Mouse (Mus musculus) c-Kit-positive CD71-positive TER-119-negative erythroid progenitor cells, embryonic 14.5 days (primary cell): ENCODE results near the gene Lin9.
"Not testable (repeated sequence)": the region's sequence is repeated elsewhere in the genome, so short reads cannot be mapped to it uniquely, and the experiment has no call there.

Experiments
- DNase-seq: peaks from one replicate; pipeline ENCODE4 v3.0.0-alpha.2; 2013; ENCODE audit warnings: low read depth

The Lin9 gene

GRCm38 (mm10) chr1:180641137-180641517 lies at the start of gene Lin9:
TSS of gene Lin9 (plus strand) at chr1:180641150.
- peak; percentile 89 for DNase-seq

- DNase-seq = no peak
Observed at GRCm38 (mm10) chr1:180600578-180600977, 40.4 kb upstream of the Lin9 start.

- DNase-seq = no peak
Observed at GRCm38 (mm10) chr1:180601806-180602205, 39.1 kb upstream of the Lin9 start.

- DNase-seq = no peak
Observed at GRCm38 (mm10) chr1:180604579-180604978, 36.4 kb upstream of the Lin9 start.

GRCm38 (mm10) chr1:180606106-180606505 lies 34.8 kb upstream of the Lin9 start:
- no peak for DNase-seq

GRCm38 (mm10) chr1:180606796-180607577 lies 34.0 kb upstream of the Lin9 start:
- DNase-seq = no peak

- no peak for DNase-seq
Observed at GRCm38 (mm10) chr1:180607578-180607879, 33.4 kb upstream of the Lin9 start.

GRCm38 (mm10) chr1:180611842-180612241 lies 29.1 kb upstream of the Lin9 start:
- not testable (repeated sequence) for DNase-seq

GRCm38 (mm10) chr1:180616762-180617161 lies 24.2 kb upstream of the Lin9 start:
- no peak for DNase-seq

- no peak for DNase-seq
Observed at GRCm38 (mm10) chr1:180622389-180622788, 18.6 kb upstream of the Lin9 start.

GRCm38 (mm10) chr1:180623911-180624310 lies 17.0 kb upstream of the Lin9 start:
- peak; percentile 23 for DNase-seq

- DNase-seq = no peak
Observed at GRCm38 (mm10) chr1:180626141-180626540, 14.8 kb upstream of the Lin9 start.

- not testable (repeated sequence) for DNase-seq
Observed at GRCm38 (mm10) chr1:180637796-180638195, 3.2 kb upstream of the Lin9 start.

GRCm38 (mm10) chr1:180639416-180640401 lies 1.2 kb upstream of the Lin9 start:
- DNase-seq = no peak

GRCm38 (mm10) chr1:180640605-180641125 lies 285 bp upstream of the Lin9 start:
- peak; percentile 15 for DNase-seq

- DNase-seq = no peak
Observed at GRCm38 (mm10) chr1:180641518-180642227, 723 bp downstream of the Lin9 start.

GRCm38 (mm10) chr1:180642228-180642564 lies 1.2 kb downstream of the Lin9 start:
- DNase-seq = no peak

- no peak for DNase-seq
Observed at GRCm38 (mm10) chr1:180691284-180691683, 50.3 kb downstream of the Lin9 start.

GRCm38 (mm10) chr1:180696626-180697352 lies 55.8 kb downstream of the Lin9 start, which contains the start of gene Mixl1:
TSS of gene Mixl1 (minus strand) at chr1:180697034.
- no peak for DNase-seq

GRCm38 (mm10) chr1:180698063-180698462 lies 57.1 kb downstream of the Lin9 start:
- no peak for DNase-seq

GRCm38 (mm10) chr1:180703400-180703799 lies 62.5 kb downstream of the Lin9 start:
- no peak for DNase-seq
